Mouse (Mus musculus) kidney, embryonic 14.5 days (tissue): ENCODE data around the gene Cd63. TPM values are rescaled to one million over a fixed set of nuclear protein-coding genes. Genes with fewer than 3 reads are reported as not detected.

Experiments
- ATAC-seq: fragments of 200-750 bp; cut with Nextera tagmentation; 2 replicates; pipeline ENCODE4 v1.8.0; 2017; ENCODE audit warnings: moderate number of reproducible peaks, mild to moderate bottlenecking, moderate TSS enrichment, moderate library complexity; ENCODE audit not compliant: low FRiP score, low TSS enrichment
- H3K27ac ChIP-seq: fragments of 300-500 bp; sonication (generic); 2 replicates; pipeline ENCODE4 v1.5.1; 2014; ENCODE audit warnings: low read depth, mild to moderate bottlenecking, low read length, moderate library complexity, mixed read lengths
- H3K27me3 ChIP-seq: fragments of 300-500 bp; sonication (generic); 2 replicates; pipeline ENCODE4 v1.6.1; 2014; ENCODE audit warnings: mild to moderate bottlenecking, low read length; ENCODE audit not compliant: control insufficient read depth, insufficient read depth
- H3K36me3 ChIP-seq: fragments of 300-500 bp; sonication (generic); 2 replicates; pipeline ENCODE4 v1.6.1; 2014; ENCODE audit warnings: low read length, mixed read lengths; ENCODE audit not compliant: control insufficient read depth, insufficient read depth
- H3K4me1 ChIP-seq: fragments of 300-500 bp; sonication (generic); 2 replicates; pipeline ENCODE4 v1.6.1; 2014; ENCODE audit warnings: low read length, mixed read lengths; ENCODE audit not compliant: control insufficient read depth, insufficient read depth
- H3K4me2 ChIP-seq: fragments of 300-500 bp; sonication (generic); replicated peaks from 2 replicates; pipeline ENCODE4 v1.6.1; 2014; ENCODE audit warnings: low read depth, mild to moderate bottlenecking, low read length
- H3K4me3 ChIP-seq: fragments of 300-500 bp; sonication (generic); 2 replicates; pipeline ENCODE4 v1.5.1; 2014; ENCODE audit warnings: mild to moderate bottlenecking, low read length
- H3K9ac ChIP-seq: fragments of 300-500 bp; sonication (generic); 2 replicates; pipeline ENCODE4 v1.6.1; 2014; ENCODE audit warnings: low read depth, mild to moderate bottlenecking, low read length, moderate library complexity
- H3K9me3 ChIP-seq: fragments of 300-500 bp; sonication (generic); 2 replicates; pipeline ENCODE4 v1.6.1; 2016; ENCODE audit warnings: low read length; ENCODE audit not compliant: control insufficient read depth
- WGBS: fragments of 180-500 bp; shearing (Covaris S2); extraction: QIAGEN DNeasy Blood & Tissue Kit; methylation state at CpG from one replicate; pipeline ENCODE4 v1.1.7; 2014; 5-methylcytosine and 5-hydroxymethylcytosine counted together
- polyA plus RNA-seq: library from polyadenylated mRNA; unstranded; fragments of >200 nt; fragmentation: Nextera tagmentation; extraction: Ambion mirVana; gene quantifications from 2 replicates; pipeline ENCODE4 v1.2.1, GENCODE M21; 2014

Gene Cd63
- polyA plus RNA-seq, 1 experiment from 2014 or later, result 479 TPM

DNA sequence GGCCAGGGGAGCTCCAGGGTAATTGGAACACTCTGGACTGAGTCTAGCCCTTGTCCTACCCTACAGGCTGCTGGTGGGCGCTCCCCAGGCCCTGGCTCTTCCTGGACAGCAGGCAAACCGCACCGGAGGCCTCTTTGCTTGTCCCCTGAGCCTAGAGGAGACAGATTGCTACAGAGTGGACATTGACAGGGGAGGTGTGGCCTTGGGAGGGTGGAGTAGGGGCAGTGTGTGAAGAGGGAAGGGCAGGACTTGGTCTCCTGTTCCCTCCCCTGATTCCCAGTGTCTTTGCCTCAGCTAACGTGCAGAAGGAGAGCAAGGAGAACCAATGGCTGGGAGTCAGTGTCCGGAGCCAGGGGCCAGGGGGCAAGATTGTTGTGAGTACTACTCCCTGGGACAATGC is 38.2 kb downstream of the Cd63 start:
- H3K4me3 ChIP-seq, result no peak overlapping the region
- no peak overlapping the region for H3K27ac ChIP-seq
- H3K9ac ChIP-seq, result no peak overlapping the region
- WGBS, result 40% methylated on average over 5 of the region's 5 CpGs
- no peaks in the 10 kb centered on the region for H3K9me3 ChIP-seq
- H3K27me3 ChIP-seq, result peaks cover 25% of the 10 kb centered on the region
- ATAC-seq, result no peak
- H3K4me1 ChIP-seq, result 0 out of 2 replicates have a peak, but pooled peaks cover 2% of the 10 kb centered on the region
- H3K4me2 ChIP-seq, result no peak overlapping the region
- no peaks in the 10 kb centered on the region for H3K36me3 ChIP-seq

DNA sequence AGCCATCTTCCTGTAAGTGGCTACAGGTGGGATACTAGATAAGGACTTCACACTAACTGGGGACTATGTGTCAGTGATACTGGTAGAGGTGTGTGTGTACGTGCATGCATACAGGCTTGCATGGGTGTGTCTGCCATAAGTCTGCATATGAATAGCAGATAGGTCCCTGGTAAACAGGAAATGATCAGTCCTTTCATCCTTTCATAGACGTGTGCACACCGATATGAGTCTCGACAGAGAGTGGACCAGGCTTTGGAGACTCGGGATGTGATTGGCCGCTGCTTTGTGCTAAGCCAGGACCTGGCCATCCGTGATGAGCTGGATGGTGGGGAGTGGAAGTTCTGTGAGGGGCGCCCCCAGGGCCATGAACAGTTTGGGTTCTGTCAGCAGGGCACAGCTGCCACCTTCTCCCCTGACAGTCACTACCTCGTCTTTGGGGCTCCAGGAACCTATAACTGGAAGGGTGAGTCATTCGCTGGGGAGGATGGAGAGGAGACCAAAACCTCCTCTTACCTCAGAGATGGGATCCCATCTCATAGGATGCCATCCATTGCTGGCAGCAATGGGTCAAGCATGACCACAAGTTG is 39.8 kb downstream of the Cd63 start:
- no peak overlapping the region for H3K4me2 ChIP-seq
- H3K36me3 ChIP-seq, result no peaks in the 10 kb centered on the region
- ATAC-seq, result no peak
- peaks cover 10% of the 10 kb centered on the region for H3K27me3 ChIP-seq
- H3K4me3 ChIP-seq, result no peak overlapping the region
- 88% methylated on average over 10 of the region's 10 CpGs for WGBS
- H3K9ac ChIP-seq, result no peak overlapping the region
- no peak overlapping the region for H3K27ac ChIP-seq
- H3K4me1 ChIP-seq, result no peaks in the 10 kb centered on the region
- H3K9me3 ChIP-seq, result no peaks in the 10 kb centered on the region

DNA sequence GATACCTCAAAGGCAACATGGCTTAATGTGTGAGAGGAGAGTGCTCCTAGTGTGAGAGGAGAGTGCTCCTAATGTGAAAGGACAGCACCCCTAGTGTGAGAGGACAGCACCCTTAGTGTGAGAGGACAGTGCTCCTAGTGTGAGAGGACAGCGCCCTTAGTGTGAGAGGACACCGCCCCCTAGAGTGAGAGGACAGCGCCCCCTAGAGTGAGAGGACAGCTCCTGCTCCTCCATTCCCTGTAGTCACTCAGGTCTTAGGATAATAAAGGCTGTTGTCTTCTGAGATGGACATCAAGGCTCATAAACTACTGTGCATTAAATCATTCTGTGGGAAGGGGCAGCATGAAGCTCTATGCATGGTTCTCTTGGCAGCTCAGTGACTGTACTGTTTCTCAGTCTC is 44.9 kb downstream of the Cd63 start:
- H3K4me2 ChIP-seq, result no peak overlapping the region
- H3K4me3 ChIP-seq, result no peak overlapping the region
- no peak overlapping the region for H3K27ac ChIP-seq
- no peaks in the 10 kb centered on the region for H3K4me1 ChIP-seq
- H3K36me3 ChIP-seq, result no peaks in the 10 kb centered on the region
- no peaks in the 10 kb centered on the region for H3K9me3 ChIP-seq
- H3K9ac ChIP-seq, result no peak overlapping the region
- ATAC-seq, result no peak
- H3K27me3 ChIP-seq, result no peaks in the 10 kb centered on the region
- 21% methylated on average over 3 of the region's 3 CpGs for WGBS

DNA sequence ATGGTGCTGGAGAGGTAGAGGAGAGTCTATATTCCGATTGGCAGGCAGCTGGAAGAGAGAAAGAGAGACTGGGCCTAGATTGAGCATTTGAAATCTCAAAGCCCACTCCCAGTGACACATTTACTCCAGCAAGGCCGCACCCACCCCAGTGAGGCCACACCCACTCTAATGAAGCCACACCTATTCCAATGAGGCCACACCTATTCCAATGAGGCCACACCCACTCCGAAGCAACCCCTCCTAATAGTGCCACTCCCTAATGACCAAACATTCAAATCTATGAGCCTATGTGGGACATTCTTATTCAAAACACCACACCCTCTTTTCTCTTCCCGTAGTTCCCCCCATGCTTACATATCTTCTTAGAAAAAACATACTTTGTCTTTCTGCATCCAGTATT is 46.7 kb downstream of the Cd63 start:
- no peak overlapping the region for H3K4me3 ChIP-seq
- no peaks in the 10 kb centered on the region for H3K27me3 ChIP-seq
- H3K9ac ChIP-seq, result no peak overlapping the region
- H3K4me1 ChIP-seq, result no peaks in the 10 kb centered on the region
- H3K9me3 ChIP-seq, result no peaks in the 10 kb centered on the region
- H3K36me3 ChIP-seq, result no peaks in the 10 kb centered on the region
- WGBS, result 91% methylated on average over 4 of the region's 4 CpGs
- H3K4me2 ChIP-seq, result no peak overlapping the region
- no peak overlapping the region for H3K27ac ChIP-seq
- ATAC-seq, result no peak

DNA sequence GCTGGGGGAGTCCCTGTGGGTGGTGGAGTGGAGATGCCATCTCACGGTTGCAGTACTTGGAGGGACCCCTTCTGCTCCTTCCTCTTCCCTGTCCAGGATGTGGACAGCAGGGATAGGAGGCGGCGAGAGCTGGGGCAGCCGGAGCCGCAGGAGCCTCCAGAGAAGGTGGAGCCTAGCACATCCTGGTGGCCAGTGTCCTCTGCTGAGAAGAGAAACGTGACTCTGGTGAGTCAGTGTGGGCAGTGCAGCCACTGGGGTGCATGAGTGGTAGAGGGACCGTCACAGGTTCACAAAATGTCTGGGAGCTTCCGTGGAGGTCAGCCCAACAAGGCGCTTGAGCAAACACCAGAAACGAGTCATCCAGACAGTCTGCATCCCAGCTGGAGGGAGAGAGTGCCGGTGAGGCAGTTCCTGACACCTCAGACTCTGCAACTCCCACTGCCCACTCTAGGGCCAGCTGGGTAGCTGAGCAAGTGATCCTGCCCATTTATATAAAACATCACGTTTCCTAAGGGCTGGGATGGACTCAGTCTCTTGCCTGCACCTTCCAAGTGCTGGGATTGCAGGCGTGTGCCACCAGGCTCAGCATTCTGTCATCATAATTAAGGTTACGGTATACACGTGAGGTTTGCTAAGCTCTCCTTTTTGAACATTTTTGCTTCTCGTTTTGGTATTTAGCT is 49.6 kb downstream of the Cd63 start:
- no peaks in the 10 kb centered on the region for H3K27me3 ChIP-seq
- no peaks in the 10 kb centered on the region for H3K9me3 ChIP-seq
- ATAC-seq, result no peak
- no peak overlapping the region for H3K27ac ChIP-seq
- H3K4me3 ChIP-seq, result no peak overlapping the region
- H3K9ac ChIP-seq, result no peak overlapping the region
- WGBS, result 56% methylated on average over 16 of the region's 16 CpGs
- H3K36me3 ChIP-seq, result no peaks in the 10 kb centered on the region
- H3K4me2 ChIP-seq, result no peak overlapping the region
- no peaks in the 10 kb centered on the region for H3K4me1 ChIP-seq

DNA sequence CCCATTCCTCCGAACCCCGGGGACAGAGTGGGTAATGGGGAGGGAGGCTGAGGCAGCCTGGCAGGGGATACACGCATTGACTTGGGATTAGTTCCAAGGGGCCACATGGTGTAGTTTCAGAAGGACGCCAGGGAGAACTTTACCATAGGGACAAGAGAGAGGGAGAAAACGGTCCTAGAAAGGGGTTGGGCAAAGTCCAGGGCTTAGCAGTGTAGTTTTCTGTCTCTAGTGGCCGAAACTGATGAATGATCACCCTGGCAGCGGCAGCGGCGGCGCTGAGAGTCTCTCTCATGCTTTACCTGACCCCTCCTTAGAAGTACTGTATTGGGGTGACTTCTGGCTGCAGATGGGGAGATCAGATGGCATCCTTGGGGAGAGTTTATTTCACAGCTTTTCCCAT is 57.6 kb downstream of the Cd63 start:
- no peak overlapping the region for H3K9ac ChIP-seq
- H3K36me3 ChIP-seq, result no peaks in the 10 kb centered on the region
- H3K4me2 ChIP-seq, result no peak overlapping the region
- no peak for ATAC-seq
- no peaks in the 10 kb centered on the region for H3K9me3 ChIP-seq
- no peaks in the 10 kb centered on the region for H3K27me3 ChIP-seq
- H3K27ac ChIP-seq, result no peak overlapping the region
- H3K4me1 ChIP-seq, result no peaks in the 10 kb centered on the region
- WGBS, result 83% methylated on average over 10 of the region's 10 CpGs
- no peak overlapping the region for H3K4me3 ChIP-seq

DNA sequence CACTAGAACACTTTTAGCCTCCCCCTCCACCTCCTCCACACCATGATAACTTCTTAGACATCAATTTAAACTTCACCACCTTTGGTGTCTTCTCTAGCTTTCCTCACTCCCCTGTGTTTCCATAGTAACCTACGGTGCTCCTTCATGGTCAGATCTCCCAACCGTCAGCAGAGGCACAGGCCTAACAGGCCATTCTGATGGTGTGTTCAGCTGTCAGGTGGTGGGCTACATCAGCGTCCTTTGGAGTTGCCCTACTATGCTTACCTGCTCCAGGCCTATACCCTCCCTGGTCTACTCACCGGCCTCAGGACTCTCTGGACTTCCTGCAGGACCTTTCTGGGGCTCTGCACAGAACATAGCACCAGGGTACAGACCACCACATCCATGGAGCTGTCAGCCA is 59.4 kb downstream of the Cd63 start:
- Histone ChIP-seq H3K9me3 (no peaks in the 10 kb centered on the region), H3K27ac (no peak overlapping the region), H3K4me2 (no peak overlapping the region), H3K4me1 (no peaks in the 10 kb centered on the region), H3K4me3 (no peak overlapping the region), H3K9ac (no peak overlapping the region), H3K36me3 (no peaks in the 10 kb centered on the region), H3K27me3 (no peaks in the 10 kb centered on the region)
- WGBS, result 71% methylated on average over 4 of the region's 4 CpGs
- ATAC-seq, result no peak

DNA sequence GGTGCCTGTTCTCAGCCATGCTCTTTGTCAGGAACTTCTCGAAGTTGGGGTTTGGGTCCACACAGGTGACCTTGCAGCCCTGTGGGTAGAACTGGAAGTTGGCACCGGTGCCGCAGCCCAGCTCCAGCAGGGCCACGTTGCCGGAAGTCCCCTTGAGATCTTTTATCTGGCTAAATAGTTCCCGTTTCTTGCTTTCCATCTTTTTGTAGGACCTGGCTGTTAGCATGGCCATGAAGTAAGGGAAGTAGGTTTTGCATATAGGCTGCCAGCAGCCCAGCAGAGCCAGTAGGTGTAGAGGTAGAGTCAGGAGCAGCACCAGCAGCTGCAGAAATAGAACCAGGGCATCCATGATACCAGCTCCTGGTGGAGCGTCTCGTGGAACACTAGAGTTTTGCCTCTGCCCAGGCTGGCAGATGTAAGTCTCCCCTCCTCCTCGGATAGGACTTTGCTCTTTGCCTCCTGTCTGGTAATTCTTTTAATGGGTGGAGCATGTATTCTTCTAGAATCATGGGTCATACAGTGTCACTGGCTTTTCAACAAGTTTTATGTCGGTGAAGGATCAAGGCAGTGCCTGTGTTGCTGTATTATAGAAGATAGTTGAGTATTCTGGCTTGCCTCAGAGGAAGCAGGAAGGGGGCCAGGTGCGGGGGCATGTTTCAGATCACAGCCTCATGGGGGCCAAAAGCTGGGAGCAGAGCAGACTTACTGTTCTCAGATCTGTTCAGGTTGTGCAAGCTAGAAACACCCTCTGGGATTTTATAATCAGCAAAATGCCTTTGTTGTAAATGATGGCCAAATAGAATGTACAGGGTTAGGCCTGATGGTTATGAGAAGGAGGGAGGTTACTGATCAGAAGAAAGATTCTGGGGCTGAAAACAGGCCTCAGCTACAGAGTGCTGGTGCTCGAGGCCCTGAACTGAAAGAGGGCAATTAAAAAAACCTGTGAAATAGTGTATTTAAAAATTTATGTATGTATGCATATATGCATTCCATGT is 60.1 kb downstream of the Cd63 start, which contains the start of gene Mettl7b:
Mettl7b (minus strand) TSS at position 399 of the 995 bp plus-strand sequence.
- H3K9ac ChIP-seq, result no peak within 1 kb of the TSS
- ATAC-seq, result no peak
- H3K27me3 ChIP-seq, result no peaks in the 10 kb centered on the region
- H3K9me3 ChIP-seq, result no peaks in the 10 kb centered on the region
- WGBS, result 79% methylated on average over 12 of the region's 12 CpGs
- no peaks in the 10 kb centered on the region for H3K36me3 ChIP-seq
- no peak within 1 kb of the TSS for H3K27ac ChIP-seq
- H3K4me2 ChIP-seq, result no peak within 1 kb of the TSS
- no peak within 1 kb of the TSS for H3K4me3 ChIP-seq
- H3K4me1 ChIP-seq, result no peaks in the 10 kb centered on the region
